Mouse (Mus musculus) erythroblast, embryonic 14.5 days (primary cell): ENCODE results near the gene Hsf5.

Source experiments
- GATA1 ChIP-seq: IDR thresholded peaks from 2 replicates; pipeline ENCODE4 v1.6.1; 2012; ENCODE audit warnings: low read length, inconsistent platforms, mixed read lengths
- TAL1 ChIP-seq: IDR thresholded peaks from 3 replicates; pipeline ENCODE4 v1.6.1; 2012; ENCODE audit warnings: low read length, inconsistent platforms, mixed read lengths

GRCm38 (mm10) chr11:87639206-87639605, 22.2 kb downstream of the Hsf5 start:
- no peak for TF ChIP-seq GATA1
- no peak for TF ChIP-seq TAL1
